Comparison of ENCODE assay signal across 8 mouse cellular contexts in the genomic region with DNA sequence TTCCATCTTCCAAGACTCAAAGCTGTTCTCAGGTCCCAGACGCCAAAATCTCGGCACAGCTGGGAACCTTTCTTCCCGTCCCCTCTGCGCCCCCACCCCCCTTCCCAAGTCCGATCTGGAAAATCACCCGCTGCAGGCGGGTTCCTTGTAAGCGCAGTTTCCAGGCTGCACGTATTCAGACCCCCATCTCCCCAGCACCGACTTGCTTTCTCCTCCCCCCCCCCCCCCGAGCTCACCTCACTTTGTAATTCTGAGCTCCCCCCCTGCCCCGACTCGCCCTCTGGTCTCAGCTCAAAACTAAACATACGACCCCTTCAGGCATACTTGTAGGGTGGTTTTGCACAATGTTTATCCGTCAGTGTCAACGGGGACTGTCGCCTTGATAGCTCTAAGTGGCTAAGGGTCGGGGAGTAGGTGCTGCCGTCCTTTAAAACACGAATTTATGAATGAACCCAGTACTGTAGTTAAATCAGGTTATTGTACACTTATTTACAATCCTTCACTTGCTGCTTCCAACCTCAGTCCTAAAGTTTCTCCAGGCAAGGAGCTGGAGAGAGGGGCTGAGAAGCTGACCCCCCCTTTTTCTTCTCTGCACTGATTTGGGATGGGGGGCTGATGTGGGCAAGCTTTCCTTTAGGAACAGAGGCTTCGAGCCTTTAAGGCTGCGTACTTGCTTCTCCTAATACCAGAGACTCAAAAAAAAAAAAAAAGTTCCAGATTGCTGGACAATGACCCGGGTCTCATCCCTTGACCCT. TPM values are rescaled to one million over a fixed set of nuclear protein-coding genes. Genes with fewer than 3 reads are reported as not detected.
DNase-seq lines count a peak whose midpoint lies in the region; ATAC-seq and TF ChIP-seq lines count a peak whose summit lies in the region.

No protein-coding gene starts in this region.

- peak overlapping the region; percentile 90 for H3K27ac ChIP-seq in heart, embryonic 12.5 days (ENCODE audit: poor library complexity, severe bottlenecking)
- H3K27ac ChIP-seq in ES-Bruce4 (ENCODE audit: insufficient read depth, low read length), result no peak overlapping the region
- H3K27ac ChIP-seq in forebrain, embryonic 10.5 days, result peak overlapping the region; percentile 87
- no peak overlapping the region for H3K27ac ChIP-seq in liver, embryonic 12.5 days
- peak overlapping the region; percentile 80 for H3K27ac ChIP-seq in stomach, embryonic 14.5 days (ENCODE audit: low read length)

- no peak for TF ChIP-seq EP300 in ES-Bruce4 (IDR thresholded peaks at IDR 0.05; ENCODE audit: insufficient read depth, low read depth, low read length)

- intact Hi-C loops in heart, postnatal 36 days (cut with DNase I), result loop anchor here (1.0 to 5.0 kb wide), 3 partner anchors 18 to 101 kb away; a partner anchor contains a TSS
- intact Hi-C loops in left cerebral cortex, postnatal 14 days (cut with DNase I), result loop anchor here (5.0 kb wide), 2 partner anchors 101 to 121 kb away; a partner anchor contains a TSS

- no peak for DNase-seq in heart, postnatal 36 days
- DNase-seq in forebrain, embryonic 10.5 days (ENCODE audit: extremely low spot score, low spot score), result no peak
- DNase-seq in left cerebral cortex, postnatal 14 days (ENCODE audit: low spot score in 2 of 2), result no peak
- DNase-seq in left cerebral cortex, adult 11 months (ENCODE audit: low spot score), result no peak

- peaks cover 5% of the 10 kb centered on the region; the same call in 1 of the 2 replicates for H3K36me3 ChIP-seq in heart, embryonic 12.5 days
- H3K36me3 ChIP-seq in ES-Bruce4 (ENCODE audit: control insufficient read depth, insufficient read depth, low read length, poor library complexity, severe bottlenecking), result no peaks in the 10 kb centered on the region
- H3K36me3 ChIP-seq in forebrain, embryonic 10.5 days (replicated peaks), result no peaks in the 10 kb centered on the region
- H3K36me3 ChIP-seq in liver, embryonic 12.5 days, result no peaks in the 10 kb centered on the region
- no peaks in the 10 kb centered on the region for H3K36me3 ChIP-seq in stomach, embryonic 14.5 days (ENCODE audit: control insufficient read depth, insufficient read depth, low read length)

- peak overlapping the region; percentile 93 for H3K4me2 ChIP-seq in heart, embryonic 12.5 days
- H3K4me2 ChIP-seq in liver, embryonic 12.5 days, result peak overlapping the region; percentile 100
- H3K4me2 ChIP-seq in stomach, embryonic 14.5 days (replicated peaks; ENCODE audit: low read depth, low read length), result peak overlapping the region; percentile 99

- peaks cover 32% of the 10 kb centered on the region for H3K4me1 ChIP-seq in heart, embryonic 12.5 days (replicated peaks)
- peaks cover 3% of the 10 kb centered on the region for H3K4me1 ChIP-seq in ES-Bruce4 (ENCODE audit: control insufficient read depth, insufficient read depth, low read length)
- peaks cover 52% of the 10 kb centered on the region for H3K4me1 ChIP-seq in forebrain, embryonic 10.5 days
- H3K4me1 ChIP-seq in liver, embryonic 12.5 days, result peaks cover 60% of the 10 kb centered on the region
- H3K4me1 ChIP-seq in stomach, embryonic 14.5 days (ENCODE audit: control insufficient read depth, insufficient read depth, low read length), result peaks cover 8% of the 10 kb centered on the region; the same call in 1 of the 2 replicates

- peak overlapping the region; percentile 61 for H3K4me3 ChIP-seq in heart, embryonic 12.5 days
- H3K4me3 ChIP-seq in ES-Bruce4 (ENCODE audit: low read depth, low read length), result peak overlapping the region; percentile 65
- H3K4me3 ChIP-seq in forebrain, embryonic 10.5 days, result peak overlapping the region; percentile 59
- H3K4me3 ChIP-seq in liver, embryonic 12.5 days, result peak overlapping the region; percentile 69
- H3K4me3 ChIP-seq in stomach, embryonic 14.5 days (ENCODE audit: low read depth, low read length), result peak overlapping the region; percentile 56

- under 1% methylated on average over 23 of the region's 23 CpGs for WGBS in heart, embryonic 12.5 days
- WGBS in forebrain, embryonic 10.5 days, result under 1% methylated on average over 23 of the region's 23 CpGs
- WGBS in liver, embryonic 12.5 days (ENCODE audit: insufficient replicate concordance), result 1% methylated on average over 23 of the region's 23 CpGs
- 2% methylated on average over 23 of the region's 23 CpGs for WGBS in stomach, embryonic 14.5 days

- peaks cover 6% of the 10 kb centered on the region; the same call in 1 of the 2 replicates for H3K27me3 ChIP-seq in heart, embryonic 12.5 days (replicated peaks)
- H3K27me3 ChIP-seq in ES-Bruce4 (ENCODE audit: control insufficient read depth, insufficient read depth, low read length, poor library complexity, severe bottlenecking), result peaks cover 7% of the 10 kb centered on the region
- peaks cover 70% of the 10 kb centered on the region for H3K27me3 ChIP-seq in forebrain, embryonic 10.5 days (ENCODE audit: poor library complexity, severe bottlenecking)
- peaks cover 87% of the 10 kb centered on the region for H3K27me3 ChIP-seq in liver, embryonic 12.5 days (replicated peaks)
- peaks cover 3% of the 10 kb centered on the region; the same call in 1 of the 2 replicates for H3K27me3 ChIP-seq in stomach, embryonic 14.5 days (ENCODE audit: control insufficient read depth, insufficient read depth, low read length)

- no peak for TF ChIP-seq POLR2A in ES-Bruce4 (IDR thresholded peaks at IDR 0.05; ENCODE audit: insufficient read depth, low read length)

- ATAC-seq in heart, embryonic 12.5 days (ENCODE audit: insufficient number of reproducible peaks, low FRiP score), result no peak
- no peak for ATAC-seq in liver, embryonic 12.5 days
- no peak for ATAC-seq in stomach, embryonic 14.5 days (ENCODE audit: insufficient number of reproducible peaks, insufficient read depth, low FRiP score, low read depth)

- H3K9me3 ChIP-seq in heart, embryonic 12.5 days (replicated peaks), result no peaks in the 10 kb centered on the region
- no peaks in the 10 kb centered on the region for H3K9me3 ChIP-seq in ES-Bruce4 (replicated peaks; ENCODE audit: control insufficient read depth, insufficient read depth, low read length, poor library complexity, severe bottlenecking)
- H3K9me3 ChIP-seq in forebrain, embryonic 10.5 days, result no peaks in the 10 kb centered on the region
- H3K9me3 ChIP-seq in liver, embryonic 12.5 days (replicated peaks), result no peaks in the 10 kb centered on the region
- H3K9me3 ChIP-seq in stomach, embryonic 14.5 days (ENCODE audit: control insufficient read depth, low read depth, low read length), result no peaks in the 10 kb centered on the region

- TF ChIP-seq CTCF in ES-Bruce4 (IDR thresholded peaks at IDR 0.05; ENCODE audit: low read depth, low read length), result no peak

- peak overlapping the region; percentile 78 for H3K9ac ChIP-seq in heart, embryonic 12.5 days
- H3K9ac ChIP-seq in ES-Bruce4 (ENCODE audit: low read depth, poor library complexity, severe bottlenecking), result peak overlapping the region; percentile 23
- peak overlapping the region; percentile 76; the same call in 1 of the 2 replicates for H3K9ac ChIP-seq in liver, embryonic 12.5 days
- H3K9ac ChIP-seq in stomach, embryonic 14.5 days (replicated peaks; ENCODE audit: low read depth, low read length), result peak overlapping the region; percentile 52; the same call in 1 of the 2 replicates

RNA-seq across cellular contexts. Expression of a gene that starts 0.9 kb away (rescaled TPM):
- polyA plus RNA-seq in heart, embryonic 12.5 days (2016; fragmentation: Nextera tagmentation; extraction: Ambion mirVana), result 5.9 and 8.1 TPM in 2 replicates
- 10 to 100 TPM in 1 of 2 experiments, 1 to 10 TPM in 1; 2.5 to 24.3 TPM for total RNA-seq in heart, postnatal 36 days (2021)
- 4.8 and 7.3 TPM in 2 replicates for polyA plus RNA-seq in ES-Bruce4 (2011; ENCODE audit: insufficient read depth, insufficient read length, low read depth, missing spikeins)
- polyA plus RNA-seq in forebrain, embryonic 10.5 days (2016; fragmentation: Nextera tagmentation; extraction: Ambion mirVana), result 0.34 and 1.2 TPM in 2 replicates
- 1.4 and 1.5 TPM in 2 replicates for polyA plus RNA-seq in liver, embryonic 12.5 days (2016; fragmentation: Nextera tagmentation; extraction: Ambion mirVana)
- 8.6 and 9.1 TPM in 2 replicates for polyA plus RNA-seq in stomach, embryonic 14.5 days (2014; fragmentation: Nextera tagmentation; extraction: Ambion mirVana)
- 10 to 100 TPM; 31.1 to 40.8 TPM for total RNA-seq in left cerebral cortex, postnatal 14 days (2021)

Comparison
In these comparisons a context has a peak if more than half of its experiments do, and no peak if none do; other contexts are left out.
1. H3K27ac ChIP-seq: peak in heart, embryonic 12.5 days (single experiment), forebrain, embryonic 10.5 days (single experiment) and stomach, embryonic 14.5 days (single experiment); none in ES-Bruce4 (single experiment) and liver, embryonic 12.5 days (single experiment).
2. H3K9ac ChIP-seq: peak in every context shown above with its lines; median percentile 78 in heart, embryonic 12.5 days; 76 in liver, embryonic 12.5 days; 52 in stomach, embryonic 14.5 days; 23 in ES-Bruce4.
3. Peak in every context shown above with its lines, with median percentiles within 50 percentile points of each other: H3K4me2 ChIP-seq and H3K4me3 ChIP-seq.